Mouse (Mus musculus): ENCODE results near the gene Mad1l1. TPM values are rescaled to one million over a fixed set of nuclear protein-coding genes. Genes with fewer than 3 reads are reported as not detected.

The Mad1l1 gene
- polyA plus RNA-seq, 1 experiment from 2014 or later: 56.2 TPM

DNA sequence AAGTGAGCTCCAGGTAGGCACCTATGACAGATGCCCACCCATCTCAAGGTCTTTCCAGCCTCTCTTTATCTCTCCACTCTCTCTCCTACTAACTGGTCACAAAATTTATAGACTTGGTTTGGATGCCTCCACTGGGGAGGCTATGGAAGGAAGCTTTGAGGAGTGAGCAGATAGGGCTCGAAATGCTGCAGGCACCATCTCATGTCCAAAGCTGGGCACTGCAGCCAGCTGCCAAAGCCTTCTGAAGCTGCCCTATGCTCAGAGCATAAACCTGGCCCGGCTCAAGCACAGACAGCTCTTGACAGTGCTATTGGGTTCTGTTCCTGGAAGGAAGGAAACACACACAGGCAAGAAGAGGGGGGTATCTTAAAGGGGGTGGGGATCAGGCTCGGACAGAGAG lies 71.0 kb downstream of the Mad1l1 start:
- no peak for DNase-seq (ENCODE audit: low spot score)
- Histone ChIP-seq H3K4me3 (no peak overlapping the region), H3K9me3 (no peaks in the 10 kb centered on the region), H3K4me1 (replicated peaks) (peaks cover 21% of the 10 kb centered on the region), H3K27ac (peak overlapping the region; percentile 20; the same call in 1 of the 2 replicates), H3K36me3 (peaks cover 24% of the 10 kb centered on the region), H3K27me3 (ENCODE audit: insufficient read depth, poor library complexity, severe bottlenecking) (no peaks in the 10 kb centered on the region)
- 90% methylated on average over 3 of the region's 3 CpGs for WGBS

DNA sequence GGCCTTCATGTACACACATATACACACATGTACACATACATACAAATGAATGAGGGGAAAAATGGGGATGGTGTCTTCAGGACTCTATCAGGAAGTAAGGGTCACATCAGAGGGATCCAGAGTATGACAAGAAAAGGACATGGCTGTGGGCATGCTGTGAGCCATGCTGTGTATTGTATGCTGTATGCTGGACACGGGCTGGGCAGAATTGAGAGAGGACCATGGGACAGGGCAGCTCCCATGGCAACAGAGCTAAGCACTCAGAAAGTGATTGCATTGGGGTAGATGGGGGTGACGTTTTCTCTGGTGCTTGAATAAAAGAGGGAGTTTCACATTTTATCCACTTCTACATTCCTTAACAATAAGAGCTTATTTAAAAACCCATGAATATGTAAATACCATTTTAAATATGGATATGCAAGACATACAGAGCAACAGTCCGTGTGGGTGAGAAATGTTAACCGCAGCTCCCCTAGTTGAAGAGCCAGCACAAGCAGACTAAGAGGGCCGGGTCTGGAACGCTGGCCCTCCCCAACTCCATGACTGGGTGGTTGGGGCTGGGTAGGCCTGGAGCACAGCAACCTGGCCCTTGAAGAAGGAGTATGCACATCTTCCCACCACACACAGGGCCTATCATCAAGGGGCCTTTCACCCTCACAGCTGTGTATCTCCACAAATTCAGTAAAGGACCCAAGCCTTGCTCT lies 71.8 kb downstream of the Mad1l1 start:
- Histone ChIP-seq H3K27me3 (ENCODE audit: insufficient read depth, poor library complexity, severe bottlenecking) (no peaks in the 10 kb centered on the region), H3K9me3 (no peaks in the 10 kb centered on the region), H3K4me1 (replicated peaks) (peaks cover 21% of the 10 kb centered on the region), H3K27ac (peak overlapping the region; percentile 20; the same call in 1 of the 2 replicates), H3K4me3 (no peak overlapping the region), H3K36me3 (peaks cover 27% of the 10 kb centered on the region)
- WGBS: 70% methylated on average over 6 of the region's 6 CpGs
- DNase-seq (ENCODE audit: low spot score): no peak

DNA sequence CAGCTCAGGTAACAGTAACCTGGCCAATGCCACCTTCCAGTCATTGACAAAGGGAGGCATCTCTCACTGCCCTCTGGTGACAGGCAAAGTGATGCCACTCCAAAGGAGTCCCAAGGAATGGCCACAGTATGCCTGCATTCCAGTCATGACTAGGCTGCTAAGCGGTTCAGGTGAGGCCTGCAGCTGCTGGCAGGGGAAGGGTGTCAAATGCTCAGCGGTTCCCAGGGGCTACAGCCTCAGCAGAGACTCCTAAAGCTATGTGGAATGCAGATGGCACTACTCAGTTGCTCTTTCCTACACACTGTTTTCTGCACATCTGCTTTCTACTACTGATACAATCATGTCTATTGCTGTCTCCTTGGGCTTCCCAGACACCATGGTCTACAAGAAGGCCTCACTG lies 73.3 kb downstream of the Mad1l1 start:
- WGBS: 85% methylated on average over 2 of the region's 2 CpGs
- DNase-seq (ENCODE audit: low spot score): no peak
- Histone ChIP-seq H3K27ac (no peak overlapping the region), H3K4me1 (replicated peaks) (peaks cover 21% of the 10 kb centered on the region), H3K27me3 (ENCODE audit: insufficient read depth, poor library complexity, severe bottlenecking) (no peaks in the 10 kb centered on the region), H3K36me3 (peaks cover 20% of the 10 kb centered on the region), H3K4me3 (no peak overlapping the region), H3K9me3 (no peaks in the 10 kb centered on the region)

- Histone ChIP-seq H3K9me3 (no peaks in the 10 kb centered on the region), H3K4me3 (no peak overlapping the region), H3K4me1 (replicated peaks) (peaks cover 35% of the 10 kb centered on the region), H3K27ac (no peak overlapping the region), H3K36me3 (peaks cover 24% of the 10 kb centered on the region), H3K27me3 (ENCODE audit: insufficient read depth, poor library complexity, severe bottlenecking) (no peaks in the 10 kb centered on the region)
- no peak for DNase-seq (ENCODE audit: low spot score)
- WGBS: 91% methylated on average over 3 of the region's 3 CpGs
Observed at GRCm38 (mm10) chr5:140240235-140240634, 81.1 kb downstream of the Mad1l1 start.

GRCm38 (mm10) chr5:140238880-140239279 lies 82.5 kb downstream of the Mad1l1 start:
- 76% methylated on average over 3 of the region's 3 CpGs for WGBS
- H3K4me1 ChIP-seq (replicated peaks): peaks cover 45% of the 10 kb centered on the region
- no peaks in the 10 kb centered on the region for H3K27me3 ChIP-seq (ENCODE audit: insufficient read depth, poor library complexity, severe bottlenecking)
- DNase-seq (ENCODE audit: low spot score): no peak
- H3K36me3 ChIP-seq: peaks cover 17% of the 10 kb centered on the region
- H3K27ac ChIP-seq: peak overlapping the region; percentile 42; the same call in 1 of the 2 replicates
- H3K4me3 ChIP-seq: no peak overlapping the region
- no peaks in the 10 kb centered on the region for H3K9me3 ChIP-seq

GRCm38 (mm10) chr5:140230818-140231217 lies 90.5 kb downstream of the Mad1l1 start:
- H3K27ac ChIP-seq: no peak overlapping the region
- DNase-seq (ENCODE audit: low spot score): no peak
- H3K9me3 ChIP-seq: no peaks in the 10 kb centered on the region
- no peak overlapping the region for H3K4me3 ChIP-seq
- peaks cover 15% of the 10 kb centered on the region for H3K36me3 ChIP-seq
- H3K4me1 ChIP-seq (replicated peaks): peaks cover 31% of the 10 kb centered on the region
- no peaks in the 10 kb centered on the region for H3K27me3 ChIP-seq (ENCODE audit: insufficient read depth, poor library complexity, severe bottlenecking)
- WGBS: 91% methylated on average over 6 of the region's 6 CpGs

- Histone ChIP-seq H3K27me3 (ENCODE audit: insufficient read depth, poor library complexity, severe bottlenecking) (no peaks in the 10 kb centered on the region), H3K4me3 (no peak overlapping the region), H3K36me3 (peaks cover 15% of the 10 kb centered on the region), H3K9me3 (no peaks in the 10 kb centered on the region), H3K4me1 (replicated peaks) (peaks cover 30% of the 10 kb centered on the region), H3K27ac (no peak overlapping the region)
- 96% methylated on average over 3 of the region's 3 CpGs for WGBS
- DNase-seq (ENCODE audit: low spot score): no peak
Observed at GRCm38 (mm10) chr5:140228306-140228705, 93.0 kb downstream of the Mad1l1 start.

- Histone ChIP-seq H3K27ac (peak overlapping the region; percentile 57; the same call in 1 of the 2 replicates), H3K4me1 (replicated peaks) (peaks cover 42% of the 10 kb centered on the region), H3K36me3 (peaks cover 15% of the 10 kb centered on the region), H3K4me3 (no peak overlapping the region), H3K9me3 (no peaks in the 10 kb centered on the region), H3K27me3 (ENCODE audit: insufficient read depth, poor library complexity, severe bottlenecking) (no peaks in the 10 kb centered on the region)
- WGBS: 81% methylated on average over 3 of the region's 3 CpGs
- DNase-seq (ENCODE audit: low spot score): no peak
Observed at GRCm38 (mm10) chr5:140226871-140227270, 94.5 kb downstream of the Mad1l1 start.

DNA sequence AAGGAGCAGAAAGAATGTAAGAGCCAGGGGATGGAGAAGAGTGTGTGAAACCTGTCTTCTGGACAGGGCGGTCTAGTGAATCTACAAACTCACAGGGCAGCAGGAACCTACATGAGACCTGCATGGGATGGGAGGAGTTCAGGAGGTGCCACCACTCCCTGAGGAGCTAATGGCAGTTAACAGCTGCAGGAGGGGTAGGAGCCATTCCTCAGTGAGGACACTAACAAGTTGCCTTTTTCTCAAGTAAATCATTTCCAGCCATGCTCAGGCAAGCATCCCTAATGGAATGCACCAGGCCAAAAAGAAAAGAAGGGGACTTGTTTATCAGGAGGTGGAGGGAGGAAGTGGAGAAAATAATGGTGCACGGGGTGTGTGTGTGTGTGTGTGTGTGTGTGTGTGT lies 95.5 kb downstream of the Mad1l1 start:
- H3K9me3 ChIP-seq: no peaks in the 10 kb centered on the region
- no peaks in the 10 kb centered on the region for H3K27me3 ChIP-seq (ENCODE audit: insufficient read depth, poor library complexity, severe bottlenecking)
- 88% methylated on average over 2 of the region's 2 CpGs for WGBS
- no peak overlapping the region for H3K4me3 ChIP-seq
- H3K27ac ChIP-seq: peak overlapping the region; percentile 59; the same call in 1 of the 2 replicates
- DNase-seq (ENCODE audit: low spot score): no peak
- H3K4me1 ChIP-seq (replicated peaks): peaks cover 52% of the 10 kb centered on the region
- H3K36me3 ChIP-seq: peaks cover 15% of the 10 kb centered on the region

DNA sequence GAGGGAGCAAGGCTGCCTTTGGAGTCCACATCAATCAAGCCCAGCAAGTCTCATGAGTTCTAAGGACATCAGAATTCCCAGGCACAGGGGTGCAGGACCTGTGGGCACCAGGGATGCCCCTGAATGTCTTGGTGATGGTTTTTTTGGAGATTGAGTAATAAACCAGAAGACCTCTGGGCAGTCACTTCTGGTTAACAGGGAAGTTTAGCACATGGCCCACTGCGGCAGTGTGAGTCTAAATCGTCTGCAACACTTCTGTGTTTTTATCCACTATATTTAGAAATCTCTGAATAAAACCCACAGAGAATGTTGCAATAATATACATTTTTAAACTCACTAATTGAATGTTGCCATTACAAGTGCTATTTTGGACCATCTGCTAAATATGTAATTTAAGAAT lies 96.2 kb downstream of the Mad1l1 start:
- Histone ChIP-seq H3K9me3 (no peaks in the 10 kb centered on the region), H3K4me3 (no peak overlapping the region), H3K36me3 (peaks cover 13% of the 10 kb centered on the region), H3K4me1 (replicated peaks) (peaks cover 60% of the 10 kb centered on the region), H3K27ac (peak overlapping the region; percentile 12; the same call in 1 of the 2 replicates), H3K27me3 (ENCODE audit: insufficient read depth, poor library complexity, severe bottlenecking) (no peaks in the 10 kb centered on the region)
- no peak for DNase-seq (ENCODE audit: low spot score)
- 97% methylated on average over 2 of the region's 2 CpGs for WGBS

DNA sequence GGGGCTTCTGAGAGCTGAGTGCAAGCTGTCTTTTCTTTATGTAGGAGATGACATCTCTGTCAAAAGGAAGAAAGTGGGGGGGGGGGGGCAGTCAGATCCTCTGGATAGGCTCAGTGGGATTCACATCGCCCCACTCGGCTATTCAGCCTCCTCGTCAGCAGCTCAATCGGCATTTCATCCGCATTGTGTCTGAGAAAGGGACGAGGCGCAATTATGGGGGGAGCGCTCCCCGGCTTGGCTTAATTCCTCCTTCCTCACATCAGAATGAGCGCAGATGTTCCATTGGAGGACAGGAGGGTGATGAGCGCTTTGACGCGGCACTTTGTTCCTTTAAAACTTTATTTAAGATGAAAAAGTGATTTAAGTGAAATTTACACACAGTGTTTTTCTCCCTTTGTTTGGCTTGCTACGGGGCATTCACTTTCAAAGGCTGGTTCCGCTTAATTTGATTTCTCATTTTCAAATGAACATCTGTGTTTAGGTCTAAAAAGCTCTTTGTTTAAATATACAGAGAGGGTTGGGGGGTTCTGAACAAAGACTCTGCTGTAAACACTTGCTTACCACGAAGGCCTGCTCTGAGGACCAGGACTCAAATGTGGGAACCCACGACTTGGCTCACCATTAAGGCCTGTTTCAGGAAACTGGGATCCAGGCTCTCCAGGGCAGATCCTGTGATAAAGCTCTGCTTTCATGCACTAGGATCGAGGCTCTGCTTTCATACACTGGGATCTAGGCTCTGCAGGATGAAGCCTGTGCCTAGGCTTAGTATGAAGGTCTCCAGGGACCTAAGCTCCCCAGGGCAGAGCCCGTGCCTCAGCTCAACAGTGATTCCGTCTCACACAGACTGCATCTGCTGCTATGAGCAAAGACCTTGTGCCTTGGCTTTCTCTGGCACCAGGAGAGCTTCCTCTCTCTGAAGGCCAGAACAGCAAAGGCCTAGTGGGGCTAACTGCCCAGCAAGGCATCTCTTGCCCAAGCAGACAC lies 98.0 kb downstream of the Mad1l1 start:
- Histone ChIP-seq H3K4me1 (replicated peaks) (peaks cover 77% of the 10 kb centered on the region), H3K36me3 (peaks cover 5% of the 10 kb centered on the region; the same call in 1 of the 2 replicates), H3K27ac (peak overlapping the region; percentile 87), H3K9me3 (no peaks in the 10 kb centered on the region), H3K4me3 (no peak overlapping the region), H3K27me3 (ENCODE audit: insufficient read depth, poor library complexity, severe bottlenecking) (no peaks in the 10 kb centered on the region)
- 35% methylated on average over 20 of the region's 20 CpGs for WGBS
- peak; percentile 47 for DNase-seq (ENCODE audit: low spot score)

DNA sequence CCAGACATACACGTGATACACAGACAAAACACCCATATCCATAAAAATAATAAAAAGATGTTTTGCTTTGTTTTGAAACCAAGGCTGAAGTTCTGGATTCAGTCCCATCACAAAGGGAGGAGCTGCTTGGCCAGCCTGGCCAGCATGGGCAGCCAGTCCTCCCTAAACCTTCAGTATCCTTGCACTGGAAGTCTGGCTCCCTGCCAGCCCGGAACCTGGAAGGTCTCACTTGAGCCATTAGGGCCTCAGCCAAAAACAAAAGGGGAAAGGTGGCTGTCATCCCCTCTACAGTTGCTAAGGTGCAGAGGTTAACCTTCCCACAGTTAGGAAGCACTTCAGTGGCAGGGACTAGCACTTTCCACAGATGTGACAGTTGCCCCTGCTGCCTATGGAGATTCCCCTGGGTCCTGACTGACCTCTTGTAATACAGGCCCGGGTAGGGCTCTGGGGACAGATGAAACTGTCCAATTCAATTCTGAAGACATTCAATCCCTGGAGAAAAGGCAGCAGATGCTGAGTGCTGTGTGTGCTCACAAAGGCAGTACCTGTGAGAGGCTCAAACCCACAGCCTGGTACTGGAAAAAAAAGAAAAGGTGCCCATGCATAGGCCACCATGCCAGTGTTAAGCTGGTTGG lies 100.2 kb downstream of the Mad1l1 start:
- no peaks in the 10 kb centered on the region for H3K27me3 ChIP-seq (ENCODE audit: insufficient read depth, poor library complexity, severe bottlenecking)
- H3K4me3 ChIP-seq: no peak overlapping the region
- H3K9me3 ChIP-seq: no peaks in the 10 kb centered on the region
- H3K27ac ChIP-seq: peak overlapping the region; percentile 67
- H3K36me3 ChIP-seq: no peaks in the 10 kb centered on the region
- no peak for DNase-seq (ENCODE audit: low spot score)
- 76% methylated on average over 3 of the region's 3 CpGs for WGBS
- peaks cover 79% of the 10 kb centered on the region for H3K4me1 ChIP-seq (replicated peaks)
